Mouse (Mus musculus) erythroid progenitor cell, adult 5-6 weeks (primary cell): Measurements from ENCODE around the gene Eapp. TPM values are rescaled to one million over a fixed set of nuclear protein-coding genes. Genes with fewer than 3 reads are reported as not detected.
"Not testable (repeated sequence)": the region's sequence is repeated elsewhere in the genome, so short reads cannot be mapped to it uniquely, and the experiment has no call there.

Experiments
- ATAC-seq: replicated peaks from 2 replicates; pipeline ENCODE4 v1.8.0; 2016; ENCODE audit warnings: moderate number of reproducible peaks, mild to moderate bottlenecking, moderate TSS enrichment, inconsistent platforms; ENCODE audit not compliant: poor library complexity, low FRiP score, severe bottlenecking
- total RNA-seq, 2 experiments: library from RNA; stranded (forward) in 1 of 2; stranded (reverse) in 1 of 2; fragments of 150-400 nt in 1 of 2; fragments of 186-747, 209-891 nt in 1 of 2; gene quantifications; 2 replicates each; pipeline versions ENCODE4 v1.2.3 to v1.2.4; 2015 to 2017; ENCODE audit warnings: low replicate concordance in 2 of 2

The Eapp gene
- total RNA-seq (2015; ENCODE audit: low replicate concordance) (46.1 and 46.9 TPM in 2 replicates), total RNA-seq (2017; ENCODE audit: low replicate concordance) (24.0 and 48.3 TPM in 2 replicates)

GRCm38 (mm10) chr12:54695511-54696241, at the start of gene Eapp:
Gene Eapp, minus strand, starts transcription at chr12:54695897.
- peak; percentile 95 for ATAC-seq

GRCm38 (mm10) chr12:54738661-54739243, 43.1 kb upstream of the Eapp start:
- ATAC-seq: peak; percentile 73

GRCm38 (mm10) chr12:54737891-54738660, 42.4 kb upstream of the Eapp start:
- peak; percentile 73 for ATAC-seq

- peak; percentile 75 for ATAC-seq
Measured at GRCm38 (mm10) chr12:54734307-54735131, 38.8 kb upstream of the Eapp start.

- peak; percentile 97 for ATAC-seq
Measured at GRCm38 (mm10) chr12:54729140-54730059, 33.7 kb upstream of the Eapp start.

GRCm38 (mm10) chr12:54718871-54719786, 23.4 kb upstream of the Eapp start:
- peak; percentile 97 for ATAC-seq

GRCm38 (mm10) chr12:54717516-54717915, 21.8 kb upstream of the Eapp start:
- not testable (repeated sequence) for ATAC-seq

- ATAC-seq: peak; percentile 67
Measured at GRCm38 (mm10) chr12:54713822-54714626, 18.3 kb upstream of the Eapp start.

- peak; percentile 73 for ATAC-seq
Measured at GRCm38 (mm10) chr12:54710494-54710879, 14.8 kb upstream of the Eapp start.

GRCm38 (mm10) chr12:54709691-54710493, 14.2 kb upstream of the Eapp start:
- peak; percentile 75 for ATAC-seq

GRCm38 (mm10) chr12:54699394-54699793, 3.7 kb upstream of the Eapp start:
- no peak for ATAC-seq

- ATAC-seq: no peak
Measured at GRCm38 (mm10) chr12:54697791-54698250, 2.1 kb upstream of the Eapp start.

- no peak for ATAC-seq
Measured at GRCm38 (mm10) chr12:54697003-54697597, 1.4 kb upstream of the Eapp start.

GRCm38 (mm10) chr12:54696242-54697002, 725 bp upstream of the Eapp start:
- ATAC-seq: peak; percentile 81
